Mouse (Mus musculus) olfactory bulb, adult 2 months (tissue): ENCODE measurements around the gene Phf24. TPM values are rescaled to one million over a fixed set of nuclear protein-coding genes. Genes with fewer than 3 reads are reported as not detected.

ENCODE experiments used
- H3K27ac ChIP-seq: fragments of 200-500 bp; 2 replicates; pipeline ENCODE4 v1.5.1; 2012; ENCODE audit warnings: low read depth, low read length; ENCODE audit not compliant: insufficient read depth
- H3K4me1 ChIP-seq: fragments of 200-500 bp; 2 replicates; pipeline ENCODE4 v1.6.1; 2012; ENCODE audit warnings: low read length; ENCODE audit not compliant: control insufficient read depth, insufficient read depth
- H3K4me3 ChIP-seq: fragments of 200-500 bp; 2 replicates; pipeline ENCODE4 v1.5.1; 2012; ENCODE audit warnings: mild to moderate bottlenecking, low read depth, low read length, moderate library complexity; ENCODE audit not compliant: insufficient read depth
- CTCF ChIP-seq: fragments of 200-500 bp; IDR thresholded peaks from 2 replicates; pipeline ENCODE4 v1.5.1; 2012; ENCODE audit warnings: low read depth, mild to moderate bottlenecking, low read length, moderate library complexity; ENCODE audit not compliant: insufficient read depth
- POLR2A ChIP-seq: fragments of 200-500 bp; IDR thresholded peaks from 2 replicates; pipeline ENCODE4 v1.6.1; 2012; ENCODE audit warnings: mild to moderate bottlenecking, low read depth, low read length, moderate library complexity; ENCODE audit not compliant: insufficient read depth
- WGBS: fragments of 180-500 bp; shearing (Covaris S2); methylation state at CpG from one replicate; pipeline ENCODE4 v1.1.7; 2018; 5-methylcytosine and 5-hydroxymethylcytosine counted together
- polyA plus RNA-seq: library from polyadenylated mRNA; stranded (reverse); fragments of >200 nt; gene quantifications from 2 replicates; pipeline ENCODE4 v1.2.4, GENCODE M21; 2012; ENCODE audit warnings: low replicate concordance; ENCODE audit not compliant: missing spikeins, insufficient read depth, insufficient read length

The Phf24 gene
- polyA plus RNA-seq, 1 experiment: not detected

DNA sequence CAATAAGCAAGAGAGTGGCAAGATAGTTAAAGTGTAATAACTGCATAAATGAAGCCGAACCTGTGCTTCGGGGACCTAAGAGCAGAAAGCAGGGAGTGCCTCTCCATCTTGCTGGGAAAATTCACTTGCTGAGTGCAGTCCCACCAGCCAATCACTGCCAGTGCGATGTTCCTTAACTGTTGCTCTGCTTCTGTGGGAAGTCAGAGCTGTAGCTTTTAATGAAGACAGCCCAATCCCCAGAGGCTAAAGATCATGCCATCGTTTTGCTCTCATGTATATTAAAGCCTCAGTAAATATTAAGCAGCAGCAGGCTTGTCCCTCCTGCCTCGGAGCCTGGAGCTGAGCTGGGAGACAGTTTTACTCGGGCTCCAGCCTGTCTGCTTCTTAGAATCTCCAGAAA lies 5.6 kb downstream of the Phf24 start:
- TF ChIP-seq CTCF (no peak), POLR2A (no peak)
- Histone ChIP-seq H3K4me1 (peaks cover 12% of the 10 kb centered on the region), H3K27ac (no peak overlapping the region), H3K4me3 (no peak overlapping the region)
- WGBS: 69% methylated on average over 6 of the region's 6 CpGs

DNA sequence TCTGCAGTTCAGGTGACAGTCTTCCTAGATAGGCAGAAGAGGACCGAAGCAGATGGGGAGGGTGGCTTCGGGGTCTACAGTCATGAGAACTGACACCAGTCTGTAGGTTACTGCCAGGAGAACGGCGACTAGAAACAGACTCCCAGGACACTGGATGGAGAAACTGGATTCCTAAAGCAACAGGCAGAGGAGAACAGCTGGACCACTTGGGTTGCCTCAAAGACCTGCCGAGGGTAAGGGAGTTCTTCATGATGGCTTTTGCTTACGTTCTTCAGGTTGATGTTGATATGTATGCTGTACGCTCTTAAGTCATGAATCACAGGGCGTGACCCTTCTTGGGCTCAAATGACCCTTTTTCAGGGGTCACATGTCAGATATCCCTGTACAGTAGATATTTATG lies 6.0 kb downstream of the Phf24 start:
- TF ChIP-seq CTCF (no peak), POLR2A (no peak)
- 90% methylated on average over 8 of the region's 8 CpGs for WGBS
- peaks cover 8% of the 10 kb centered on the region for H3K4me1 ChIP-seq
- H3K27ac ChIP-seq: no peak overlapping the region
- H3K4me3 ChIP-seq: no peak overlapping the region

DNA sequence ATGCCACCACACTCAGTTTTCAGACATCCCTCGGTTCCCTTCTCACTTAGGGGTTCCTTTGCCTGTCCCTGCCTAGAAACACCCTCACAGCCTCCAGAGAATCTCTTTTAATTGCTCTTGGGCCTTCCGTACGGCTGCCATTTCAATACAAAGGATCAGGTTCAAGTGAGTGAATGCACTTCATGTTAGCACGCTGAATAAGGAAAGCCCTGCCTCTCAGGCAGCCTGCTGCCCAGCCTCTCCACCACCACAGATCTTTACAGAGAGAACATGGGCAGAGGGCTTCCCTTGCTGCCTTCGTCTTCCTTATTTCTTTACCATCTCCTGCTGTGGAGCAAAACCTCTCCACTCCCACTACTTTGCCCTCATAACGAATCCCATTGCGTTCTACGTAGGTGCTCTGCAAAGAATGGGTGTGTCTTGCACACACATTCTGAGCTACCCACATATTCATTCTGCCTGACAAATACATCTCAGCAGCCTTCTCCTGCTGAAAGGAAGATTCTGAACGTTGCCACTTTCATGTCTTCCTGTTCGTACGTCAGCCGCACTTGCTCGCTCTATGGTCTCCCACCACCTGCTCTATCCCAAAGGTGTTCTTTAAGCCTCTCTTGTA lies 7.7 kb downstream of the Phf24 start:
- H3K4me3 ChIP-seq: no peak overlapping the region
- no peak for TF ChIP-seq CTCF
- TF ChIP-seq POLR2A: no peak
- H3K27ac ChIP-seq: no peak overlapping the region
- 72% methylated on average over 13 of the region's 13 CpGs for WGBS
- 0 out of 2 replicates have a peak, but pooled peaks cover 2% of the 10 kb centered on the region for H3K4me1 ChIP-seq

DNA sequence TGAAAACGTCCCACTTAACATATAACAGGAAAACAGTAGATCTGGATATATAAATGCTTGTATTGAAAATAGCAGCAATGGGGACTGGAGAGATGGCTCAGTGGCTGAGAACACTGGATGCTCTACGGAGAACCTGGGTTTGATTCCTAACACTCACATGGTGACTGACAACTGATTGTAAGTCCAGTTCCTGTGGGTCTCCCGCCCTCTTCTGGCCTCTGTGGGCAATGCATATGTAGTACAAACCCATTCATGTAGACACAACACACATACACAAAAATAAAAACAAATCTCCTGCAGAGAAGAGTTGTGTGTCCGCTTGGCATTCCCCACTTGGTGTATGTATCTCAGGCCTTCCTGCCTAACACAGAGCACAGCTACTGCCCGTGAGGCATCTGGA lies 11.7 kb downstream of the Phf24 start:
- peaks cover 11% of the 10 kb centered on the region for H3K4me1 ChIP-seq
- no peak overlapping the region for H3K27ac ChIP-seq
- WGBS: 92% methylated on average over 5 of the region's 5 CpGs
- no peak for TF ChIP-seq POLR2A
- TF ChIP-seq CTCF: no peak
- no peak overlapping the region for H3K4me3 ChIP-seq

DNA sequence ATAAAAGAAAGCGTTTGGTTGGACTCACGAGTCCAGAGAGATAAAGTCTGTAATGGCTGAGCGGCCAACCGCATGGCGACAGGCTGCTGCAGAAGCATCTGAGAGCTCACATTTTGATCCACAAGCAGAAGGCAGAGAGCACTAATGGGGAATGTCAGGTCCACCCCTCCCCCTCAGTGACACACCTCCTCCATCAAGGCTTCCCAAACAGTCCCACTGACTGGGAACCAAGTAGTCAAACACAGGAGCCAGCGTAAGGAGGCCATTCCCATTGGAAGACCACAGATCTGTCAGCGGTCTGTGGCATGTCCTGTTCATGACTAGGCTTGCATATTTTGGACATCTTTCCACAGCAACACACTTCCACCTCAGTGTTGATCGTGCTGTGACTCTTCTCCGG lies 12.5 kb downstream of the Phf24 start:
- WGBS: 96% methylated on average over 9 of the region's 9 CpGs

DNA sequence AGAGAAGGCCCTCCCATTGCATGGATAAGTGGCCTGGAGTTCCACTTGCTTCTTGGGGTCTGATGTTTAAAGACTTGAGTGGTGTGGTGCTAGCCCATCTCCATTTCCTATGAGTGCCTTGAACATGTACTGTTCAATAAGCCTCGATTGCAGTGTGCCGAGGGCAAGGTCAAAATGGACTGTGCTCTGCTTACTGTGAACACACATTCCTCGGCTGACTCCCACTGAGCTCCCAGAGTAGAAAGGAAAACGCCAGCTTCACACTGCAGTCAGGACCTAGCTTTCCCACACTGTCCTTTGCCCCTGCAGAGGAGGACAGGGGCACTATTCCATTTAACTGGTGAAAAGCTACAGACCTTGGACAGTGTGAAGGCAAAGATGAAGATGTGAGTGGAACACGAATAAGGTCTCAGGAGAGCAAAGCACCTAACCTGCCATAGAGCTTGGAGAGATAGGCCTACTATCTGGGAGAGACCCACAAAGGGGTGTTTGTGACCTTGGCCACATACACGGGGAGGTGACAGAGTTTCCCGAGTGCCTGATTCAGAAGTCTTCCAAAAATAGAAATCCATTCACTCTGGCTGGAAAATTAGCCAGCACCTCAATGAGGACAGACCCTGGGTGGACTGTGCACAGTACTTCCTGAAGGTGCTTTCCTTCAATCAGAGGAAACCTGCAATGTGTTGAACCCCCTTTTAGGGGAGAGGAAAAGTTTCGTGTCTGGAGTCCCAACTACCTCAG lies 15.9 kb downstream of the Phf24 start:
- H3K4me1 ChIP-seq: peaks cover 21% of the 10 kb centered on the region
- no peak for TF ChIP-seq CTCF
- no peak for TF ChIP-seq POLR2A
- 54% methylated on average over 8 of the region's 8 CpGs for WGBS
- no peak overlapping the region for H3K27ac ChIP-seq
- no peak overlapping the region for H3K4me3 ChIP-seq

More for the DNA sequence above, 12.5 kb downstream of the Phf24 start:
- H3K27ac ChIP-seq: no peak overlapping the region
- TF ChIP-seq CTCF: no peak
- TF ChIP-seq POLR2A: no peak
- peaks cover 17% of the 10 kb centered on the region for H3K4me1 ChIP-seq
- no peak overlapping the region for H3K4me3 ChIP-seq

DNA sequence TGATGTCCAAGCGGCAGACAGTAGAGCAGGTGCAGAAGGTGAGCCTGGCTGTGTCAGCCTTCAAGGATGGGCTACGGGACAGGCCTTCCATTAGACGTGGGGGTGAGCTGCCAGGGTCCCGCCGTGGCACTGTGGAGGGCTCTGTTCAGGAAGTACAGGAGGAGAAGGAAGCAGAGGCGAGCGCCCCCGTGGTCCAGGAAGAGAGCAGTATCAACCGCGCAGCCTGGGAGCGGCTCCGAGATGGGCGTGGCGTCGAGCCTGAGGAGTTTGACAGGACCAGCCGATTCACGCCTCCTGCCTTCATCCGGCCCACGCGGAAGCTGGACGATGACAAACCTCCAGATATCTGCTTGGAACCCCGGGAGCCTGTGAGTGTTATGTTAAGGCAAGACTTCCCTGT lies 17.2 kb downstream of the Phf24 start:
- no peak for TF ChIP-seq CTCF
- H3K4me3 ChIP-seq: no peak overlapping the region
- H3K4me1 ChIP-seq: peaks cover 21% of the 10 kb centered on the region
- WGBS: 9% methylated on average over 22 of the region's 22 CpGs
- no peak overlapping the region for H3K27ac ChIP-seq

DNA sequence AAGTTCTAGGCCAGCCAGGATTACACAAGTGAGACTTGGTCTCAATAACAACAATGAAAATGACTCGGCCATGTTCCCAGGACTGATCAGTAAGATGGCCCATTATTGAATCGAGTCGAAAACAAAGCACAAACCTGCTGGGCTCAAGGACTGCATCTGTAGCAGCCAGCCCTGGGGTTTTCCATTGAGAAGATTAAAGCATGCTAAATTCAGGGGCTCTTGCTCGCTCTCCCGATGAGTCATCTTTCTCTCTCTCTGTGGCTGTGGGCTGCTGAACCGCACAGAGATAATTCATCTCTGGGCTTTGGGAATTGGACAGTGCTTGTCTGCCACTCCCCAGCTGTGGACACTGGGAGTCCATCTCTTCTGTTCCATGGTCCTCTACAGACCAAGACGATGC lies 24.9 kb downstream of the Phf24 start:
- no peak overlapping the region for H3K4me3 ChIP-seq
- H3K27ac ChIP-seq: peak overlapping the region; percentile 49
- WGBS: 28% methylated on average over 7 of the region's 7 CpGs
- no peak for TF ChIP-seq POLR2A
- no peak for TF ChIP-seq CTCF
- H3K4me1 ChIP-seq: peaks cover 24% of the 10 kb centered on the region

DNA sequence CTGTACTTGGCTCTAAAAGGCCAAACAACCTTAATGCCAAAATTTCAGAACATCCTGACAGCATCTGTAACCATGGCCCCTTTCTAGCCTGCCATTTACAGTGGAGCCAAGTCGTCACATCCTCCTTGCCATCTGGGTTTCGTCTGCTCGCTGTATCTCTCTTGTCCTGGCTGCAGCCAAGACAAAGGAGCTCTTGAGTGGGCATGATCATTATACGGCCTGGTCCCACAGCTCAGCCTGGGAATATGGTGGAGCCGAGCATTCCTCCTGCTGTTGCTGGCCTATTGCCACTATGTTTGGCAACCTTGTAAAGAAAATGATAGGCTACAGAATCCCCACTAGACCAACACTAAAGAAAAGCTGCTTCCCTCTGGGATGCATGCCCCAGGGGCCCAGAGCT lies 26.9 kb downstream of the Phf24 start:
- TF ChIP-seq POLR2A (no peak), CTCF (no peak)
- 66% methylated on average over 5 of the region's 5 CpGs for WGBS
- no peak overlapping the region for H3K4me3 ChIP-seq
- peaks cover 36% of the 10 kb centered on the region for H3K4me1 ChIP-seq
- H3K27ac ChIP-seq: no peak overlapping the region
